Mouse (Mus musculus): Measurements from ENCODE around the gene Unc45b. TPM values are rescaled to one million over a fixed set of nuclear protein-coding genes. Genes with fewer than 3 reads are reported as not detected.
"Not testable (repeated sequence)": the region's sequence is repeated elsewhere in the genome, so short reads cannot be mapped to it uniquely, and the experiment has no call there.

Gene Unc45b
- total and polyA plus RNA-seq, 3 experiments = 0.08 to 0.26 TPM; not detected in 1

- no peak overlapping the region for H3K4me2 ChIP-seq (ENCODE audit: insufficient read depth, low read depth, poor library complexity, severe bottlenecking)
- peaks cover 3 to 28% of the 10 kb centered on the region in 2 experiments for H3K4me1 ChIP-seq (ENCODE audit: control insufficient read depth in 1 of 2, insufficient read depth in 2 of 2)
- in situ Hi-C loops (cut with MboI; ENCODE audit: low pct_ligation_motif_present, low pct_unique_long_range_greater_than_20kb, low sequenced_read_pairs) (no loop called here), dilution Hi-C loops (cut with MboI; ENCODE audit: extremely low pct_ligation_motif_present, extremely low pct_unique_long_range_greater_than_20kb, low sequenced_read_pairs) (no loop called here)
- no peak overlapping the region for H3K27ac ChIP-seq (ENCODE audit: insufficient read depth, low read depth)
- no peaks in the 10 kb centered on the region for H3K79me2 ChIP-seq (replicated peaks; ENCODE audit: control insufficient read depth, extremely low read depth, insufficient read depth, poor library complexity, severe bottlenecking)
- H3K36me3 ChIP-seq (replicated peaks in 1 of 2; ENCODE audit: control insufficient read depth in 1 of 2, insufficient read depth in 1 of 2, low read length in 1 of 2) = no peaks in the 10 kb centered on the region
- H3K4me3 ChIP-seq (replicated peaks in 1 of 3; ENCODE audit: low read depth in 2 of 3, low read length in 2 of 3, poor library complexity in 1 of 3) = no peak overlapping the region
- no peak overlapping the region for H3K9ac ChIP-seq (ENCODE audit: insufficient read depth, low read depth)
- H3K27me3 ChIP-seq (replicated peaks) = no peaks in the 10 kb centered on the region
- DNase-seq (ENCODE audit: extremely low read depth) = no peak
- no peaks in the 10 kb centered on the region for H3K9me3 ChIP-seq (replicated peaks; ENCODE audit: low read length)
- TF ChIP-seq CHD2 (IDR thresholded peaks at IDR 0.05; ENCODE audit: low read length) (no peak), MYC (IDR thresholded peaks at IDR 0.05; ENCODE audit: low read depth, low read length) (no peak), SIN3A (IDR thresholded peaks at IDR 0.05; ENCODE audit: low read length) (no peak), NELFE (IDR thresholded peaks at IDR 0.05; ENCODE audit: low read depth, low read length) (no peak), USF2 (conservative IDR thresholded peaks at IDR 0.05; ENCODE audit: low read depth, low read length) (no peak), JUN (IDR thresholded peaks at IDR 0.05; ENCODE audit: insufficient read depth, low read depth, low read length) (no peak), CTCF (conservative IDR thresholded peaks at IDR 0.05 in 1 of 2, IDR thresholded peaks at IDR 0.05 in 1 of 2; ENCODE audit: low read depth in 2 of 2, low read length in 2 of 2) (no peak), NRF1 (IDR thresholded peaks at IDR 0.05; ENCODE audit: low read depth, low read length) (no peak), ZC3H11A (IDR thresholded peaks at IDR 0.05; ENCODE audit: low read depth, low read length) (no peak), JUND (conservative IDR thresholded peaks at IDR 0.05; ENCODE audit: low read depth, low read length) (no peak), ZKSCAN1 (IDR thresholded peaks at IDR 0.05; ENCODE audit: borderline replicate concordance, low read depth, low read length) (no peak), EP300 (IDR thresholded peaks at IDR 0.05; ENCODE audit: low read length) (no peak), E2F4 (IDR thresholded peaks at IDR 0.05; ENCODE audit: insufficient replicate concordance, low read depth, low read length) (no peak)
These were observed 61.2 kb downstream of the Unc45b start for GRCm38 (mm10) chr11:82971590-82971974.

- no peak overlapping the region for H3K27ac ChIP-seq (ENCODE audit: insufficient read depth, low read depth)
- dilution Hi-C loops (cut with MboI; ENCODE audit: extremely low pct_ligation_motif_present, extremely low pct_unique_long_range_greater_than_20kb, low sequenced_read_pairs) (no loop called here), in situ Hi-C loops (cut with MboI; ENCODE audit: low pct_ligation_motif_present, low pct_unique_long_range_greater_than_20kb, low sequenced_read_pairs) (no loop called here)
- H3K4me2 ChIP-seq (ENCODE audit: insufficient read depth, low read depth, poor library complexity, severe bottlenecking) = no peak overlapping the region
- H3K4me1 ChIP-seq (ENCODE audit: control insufficient read depth in 1 of 2, insufficient read depth in 2 of 2) = peaks cover 3 to 15% of the 10 kb centered on the region in 2 experiments
- peaks cover 0 to 3% of the 10 kb centered on the region in 2 experiments for H3K36me3 ChIP-seq (replicated peaks in 1 of 2; ENCODE audit: control insufficient read depth in 1 of 2, insufficient read depth in 1 of 2, low read length in 1 of 2)
- H3K9ac ChIP-seq (ENCODE audit: insufficient read depth, low read depth) = no peak overlapping the region
- no peak for TF ChIP-seq CHD1 (IDR thresholded peaks at IDR 0.05; ENCODE audit: low read depth, low read length)
- no peak for TF ChIP-seq ZNF384 (IDR thresholded peaks at IDR 0.05; ENCODE audit: low read depth, low read length)
- TF ChIP-seq ZC3H11A (IDR thresholded peaks at IDR 0.05; ENCODE audit: low read depth, low read length) = no peak
- TF ChIP-seq E2F4 (IDR thresholded peaks at IDR 0.05; ENCODE audit: insufficient replicate concordance, low read depth, low read length) = no peak
- TF ChIP-seq KAT2A (IDR thresholded peaks at IDR 0.05; ENCODE audit: insufficient replicate concordance, low read length) = no peak
- no peak for TF ChIP-seq IRF4 (IDR thresholded peaks at IDR 0.05; ENCODE audit: low read depth, low read length)
- TF ChIP-seq CHD2 (IDR thresholded peaks at IDR 0.05; ENCODE audit: low read length) = no peak
- no peak for TF ChIP-seq NELFE (IDR thresholded peaks at IDR 0.05; ENCODE audit: low read depth, low read length)
- TF ChIP-seq MAX (IDR thresholded peaks at IDR 0.05; ENCODE audit: low read length) = no peak
- no peak for TF ChIP-seq TBP (conservative IDR thresholded peaks at IDR 0.05; ENCODE audit: low read depth, low read length)
- TF ChIP-seq SMC3 (IDR thresholded peaks at IDR 0.05; ENCODE audit: low read depth, low read length) = no peak
- TF ChIP-seq MXI1 (IDR thresholded peaks at IDR 0.05; ENCODE audit: low read depth, low read length) = no peak
- TF ChIP-seq RAD21 (IDR thresholded peaks at IDR 0.05; ENCODE audit: low read depth, low read length) = no peak
- no peak for TF ChIP-seq USF2 (conservative IDR thresholded peaks at IDR 0.05; ENCODE audit: low read depth, low read length)
- TF ChIP-seq UBTF (IDR thresholded peaks at IDR 0.05; ENCODE audit: low read depth, low read length) = no peak
- TF ChIP-seq MEF2A (IDR thresholded peaks at IDR 0.05; ENCODE audit: borderline replicate concordance, low read depth, low read length) = no peak
- no peaks in the 10 kb centered on the region for H3K9me3 ChIP-seq (replicated peaks; ENCODE audit: low read length)
- no peaks in the 10 kb centered on the region for H3K79me2 ChIP-seq (replicated peaks; ENCODE audit: control insufficient read depth, extremely low read depth, insufficient read depth, poor library complexity, severe bottlenecking)
- H3K4me3 ChIP-seq (replicated peaks in 1 of 3; ENCODE audit: low read depth in 2 of 3, low read length in 2 of 3, poor library complexity in 1 of 3) = no peak overlapping the region
- no peak for DNase-seq (ENCODE audit: extremely low read depth)
- no peaks in the 10 kb centered on the region for H3K27me3 ChIP-seq (replicated peaks)
These were observed 63.6 kb downstream of the Unc45b start for GRCm38 (mm10) chr11:82973916-82974315.

- peaks cover 12% of the 10 kb centered on the region for H3K9me3 ChIP-seq (replicated peaks; ENCODE audit: low read length)
- H3K4me3 ChIP-seq (replicated peaks in 1 of 3; ENCODE audit: low read depth in 2 of 3, low read length in 2 of 3, poor library complexity in 1 of 3); H3K79me2 ChIP-seq (replicated peaks; ENCODE audit: control insufficient read depth, extremely low read depth, insufficient read depth, poor library complexity, severe bottlenecking); H3K4me2 ChIP-seq (ENCODE audit: insufficient read depth, low read depth, poor library complexity, severe bottlenecking); H3K27me3 ChIP-seq (replicated peaks); in situ Hi-C loops (cut with MboI; ENCODE audit: low pct_ligation_motif_present, low pct_unique_long_range_greater_than_20kb, low sequenced_read_pairs); H3K4me1 ChIP-seq (ENCODE audit: control insufficient read depth in 1 of 2, insufficient read depth in 2 of 2); dilution Hi-C loops (cut with MboI; ENCODE audit: extremely low pct_ligation_motif_present, extremely low pct_unique_long_range_greater_than_20kb, low sequenced_read_pairs); H3K27ac ChIP-seq (ENCODE audit: insufficient read depth, low read depth); DNase-seq (ENCODE audit: extremely low read depth); H3K9ac ChIP-seq (ENCODE audit: insufficient read depth, low read depth): not testable (repeated sequence)
- H3K36me3 ChIP-seq (replicated peaks in 1 of 2; ENCODE audit: control insufficient read depth in 1 of 2, insufficient read depth in 1 of 2, low read length in 1 of 2) = peaks cover 22 to 46% of the 10 kb centered on the region in 2 experiments
These were observed 72.1 kb downstream of the Unc45b start for GRCm38 (mm10) chr11:82982409-82982808.
